Mouse (Mus musculus) neural tube, embryonic 14.5 days (tissue): ENCODE results near the gene Hs3st3b1. TPM values are rescaled to one million over a fixed set of nuclear protein-coding genes. Genes with fewer than 3 reads are reported as not detected.

Experiments
- ATAC-seq: fragments of 200-750 bp; cut with Nextera tagmentation; 2 replicates; pipeline ENCODE4 v1.8.0; 2017; ENCODE audit warnings: low read depth, mild to moderate bottlenecking, moderate TSS enrichment, moderate library complexity
- H3K27ac ChIP-seq: fragments of 300-500 bp; sonication (generic); 2 replicates; pipeline ENCODE4 v1.5.1; 2014; ENCODE audit warnings: low read depth, mild to moderate bottlenecking, control low read depth, low read length, moderate library complexity, mixed read lengths
- H3K27me3 ChIP-seq: fragments of 300-500 bp; sonication (generic); 2 replicates; pipeline ENCODE4 v1.6.1; 2014; ENCODE audit warnings: low read length; ENCODE audit not compliant: control insufficient read depth, insufficient read depth
- H3K36me3 ChIP-seq: fragments of 300-500 bp; sonication (generic); 2 replicates; pipeline ENCODE4 v1.6.1; 2014; ENCODE audit warnings: low read length, mixed read lengths; ENCODE audit not compliant: control insufficient read depth, insufficient read depth
- H3K4me1 ChIP-seq: fragments of 300-500 bp; sonication (generic); 2 replicates; pipeline ENCODE4 v1.6.1; 2014; ENCODE audit warnings: low read length; ENCODE audit not compliant: control insufficient read depth, insufficient read depth
- H3K4me2 ChIP-seq: fragments of 300-500 bp; sonication (generic); 2 replicates; pipeline ENCODE4 v1.6.1; 2014; ENCODE audit warnings: mild to moderate bottlenecking, low read depth, low read length, control low read depth
- H3K4me3 ChIP-seq: fragments of 300-500 bp; sonication (generic); 2 replicates; pipeline ENCODE4 v1.5.1; 2014; ENCODE audit warnings: low read depth, low read length, control low read depth, mixed read lengths
- H3K9ac ChIP-seq: fragments of 300-500 bp; sonication (generic); replicated peaks from 2 replicates; pipeline ENCODE4 v1.6.1; 2014; ENCODE audit warnings: low read depth, mild to moderate bottlenecking, control low read depth, low read length, mixed read lengths
- H3K9me3 ChIP-seq: fragments of 300-500 bp; sonication (generic); 2 replicates; pipeline ENCODE4 v1.6.1; 2016; ENCODE audit warnings: low read length; ENCODE audit not compliant: control insufficient read depth
- WGBS: fragments of 180-500 bp; shearing (Covaris S2); extraction: QIAGEN DNeasy Blood & Tissue Kit; methylation state at CpG from one replicate; pipeline ENCODE4 v1.1.7; 2014; 5-methylcytosine and 5-hydroxymethylcytosine counted together
- polyA plus RNA-seq: library from polyadenylated mRNA; unstranded; fragments of >200 nt; fragmentation: Nextera tagmentation; extraction: Ambion mirVana; gene quantifications from 2 replicates; pipeline ENCODE4 v1.2.1, GENCODE M21; 2014

The Hs3st3b1 gene
- 9.1 and 9.4 TPM in 2 replicates for polyA plus RNA-seq

- no peaks in the 10 kb centered on the region for H3K9me3 ChIP-seq
- H3K27ac ChIP-seq: no peak within 1 kb of the TSS
- ATAC-seq: peak; percentile 96
- peaks cover 30% of the 10 kb centered on the region for H3K27me3 ChIP-seq
- peaks cover 10% of the 10 kb centered on the region for H3K4me1 ChIP-seq
- under 1% methylated on average over 43 of the region's 43 CpGs for WGBS
- peak within 1 kb of the TSS; percentile 85 for H3K4me2 ChIP-seq
- H3K9ac ChIP-seq: peak within 1 kb of the TSS; percentile 74
- no peaks in the 10 kb centered on the region for H3K36me3 ChIP-seq
- H3K4me3 ChIP-seq: peak within 1 kb of the TSS; percentile 63
Measured at GRCm38 (mm10) chr11:63922091-63922621, at the start of gene Hs3st3b1. Hs3st3b1 (minus strand) TSS chr11:63922290.

- no peak for ATAC-seq
- Histone ChIP-seq H3K27ac (no peak overlapping the region), H3K4me3 (no peak overlapping the region), H3K9me3 (no peaks in the 10 kb centered on the region), H3K4me1 (0 out of 2 replicates have a peak, but pooled peaks cover 8% of the 10 kb centered on the region), H3K36me3 (no peaks in the 10 kb centered on the region), H3K27me3 (no peaks in the 10 kb centered on the region), H3K9ac (no peak overlapping the region), H3K4me2 (no peak overlapping the region)
- 95% methylated on average over 9 of the region's 9 CpGs for WGBS
Measured at GRCm38 (mm10) chr11:63971462-63971861, 49.4 kb upstream of the Hs3st3b1 start.

- no peak overlapping the region for H3K4me3 ChIP-seq
- H3K4me2 ChIP-seq: no peak overlapping the region
- H3K4me1 ChIP-seq: 0 out of 2 replicates have a peak, but pooled peaks cover 10% of the 10 kb centered on the region
- H3K27ac ChIP-seq: no peak overlapping the region
- WGBS: 92% methylated on average over 6 of the region's 6 CpGs
- no peak overlapping the region for H3K9ac ChIP-seq
- no peaks in the 10 kb centered on the region for H3K9me3 ChIP-seq
- H3K36me3 ChIP-seq: no peaks in the 10 kb centered on the region
- ATAC-seq: no peak
- no peaks in the 10 kb centered on the region for H3K27me3 ChIP-seq
Measured at GRCm38 (mm10) chr11:63970818-63971217, 48.7 kb upstream of the Hs3st3b1 start.

GRCm38 (mm10) chr11:63969205-63969910 is 47.3 kb upstream of the Hs3st3b1 start:
- 31% methylated on average over 11 of the region's 11 CpGs for WGBS
- no peak overlapping the region for H3K9ac ChIP-seq
- no peak overlapping the region for H3K4me3 ChIP-seq
- H3K4me1 ChIP-seq: 0 out of 2 replicates have a peak, but pooled peaks cover 14% of the 10 kb centered on the region
- H3K27me3 ChIP-seq: no peaks in the 10 kb centered on the region
- H3K4me2 ChIP-seq: no peak overlapping the region
- H3K36me3 ChIP-seq: no peaks in the 10 kb centered on the region
- no peaks in the 10 kb centered on the region for H3K9me3 ChIP-seq
- peak; percentile 42; the same call in 1 of the 2 replicates for ATAC-seq
- 0 out of 2 replicates have a peak overlapping the region, but pooled peaks have one; percentile 44 for H3K27ac ChIP-seq

GRCm38 (mm10) chr11:63968388-63969035 is 46.4 kb upstream of the Hs3st3b1 start:
- no peaks in the 10 kb centered on the region for H3K9me3 ChIP-seq
- H3K4me1 ChIP-seq: 0 out of 2 replicates have a peak, but pooled peaks cover 14% of the 10 kb centered on the region
- H3K27ac ChIP-seq: no peak overlapping the region
- H3K4me2 ChIP-seq: no peak overlapping the region
- no peaks in the 10 kb centered on the region for H3K36me3 ChIP-seq
- no peak for ATAC-seq
- H3K4me3 ChIP-seq: no peak overlapping the region
- 32% methylated on average over 3 of the region's 3 CpGs for WGBS
- no peaks in the 10 kb centered on the region for H3K27me3 ChIP-seq
- H3K9ac ChIP-seq: no peak overlapping the region

- ATAC-seq: no peak
- Histone ChIP-seq H3K27me3 (no peaks in the 10 kb centered on the region), H3K36me3 (no peaks in the 10 kb centered on the region), H3K9me3 (no peaks in the 10 kb centered on the region), H3K4me2 (no peak overlapping the region), H3K9ac (no peak overlapping the region), H3K4me1 (0 out of 2 replicates have a peak, but pooled peaks cover 14% of the 10 kb centered on the region), H3K4me3 (no peak overlapping the region), H3K27ac (no peak overlapping the region)
- WGBS: 77% methylated on average over 9 of the region's 9 CpGs
Measured at GRCm38 (mm10) chr11:63967641-63968387, 45.7 kb upstream of the Hs3st3b1 start.

- no peak for ATAC-seq
- 56% methylated on average over 5 of the region's 5 CpGs for WGBS
- Histone ChIP-seq H3K4me3 (no peak overlapping the region), H3K9ac (no peak overlapping the region), H3K27me3 (no peaks in the 10 kb centered on the region), H3K4me2 (no peak overlapping the region), H3K4me1 (0 out of 2 replicates have a peak, but pooled peaks cover 14% of the 10 kb centered on the region), H3K27ac (no peak overlapping the region), H3K36me3 (no peaks in the 10 kb centered on the region), H3K9me3 (no peaks in the 10 kb centered on the region)
Measured at GRCm38 (mm10) chr11:63965437-63965836, 43.3 kb upstream of the Hs3st3b1 start.

GRCm38 (mm10) chr11:63957207-63957606 is 35.1 kb upstream of the Hs3st3b1 start:
- Histone ChIP-seq H3K4me1 (peaks cover 8% of the 10 kb centered on the region), H3K4me3 (no peak overlapping the region), H3K27me3 (no peaks in the 10 kb centered on the region), H3K9me3 (no peaks in the 10 kb centered on the region), H3K27ac (no peak overlapping the region), H3K36me3 (no peaks in the 10 kb centered on the region), H3K4me2 (no peak overlapping the region), H3K9ac (no peak overlapping the region)
- 40% methylated on average over 4 of the region's 4 CpGs for WGBS
- ATAC-seq: no peak
